Mouse (Mus musculus) erythroblast, embryonic 14.5 days (primary cell): ENCODE data around the gene Ccdc152. TPM values are rescaled to one million over a fixed set of nuclear protein-coding genes. Genes with fewer than 3 reads are reported as not detected.
"Not testable (repeated sequence)": the region's sequence is repeated elsewhere in the genome, so short reads cannot be mapped to it uniquely, and the experiment has no call there.

ENCODE experiments used
- H3K27me3 ChIP-seq: 2 replicates; pipeline ENCODE4 v1.6.1; 2012; ENCODE audit warnings: inconsistent platforms; ENCODE audit not compliant: control insufficient read depth
- H3K36me3 ChIP-seq: 2 replicates; pipeline ENCODE4 v1.6.1; 2012; ENCODE audit warnings: mild to moderate bottlenecking, inconsistent platforms; ENCODE audit not compliant: control insufficient read depth
- H3K4me1 ChIP-seq: 2 replicates; pipeline ENCODE4 v1.6.1; 2012; ENCODE audit warnings: inconsistent platforms; ENCODE audit not compliant: control insufficient read depth
- H3K4me3 ChIP-seq: replicated peaks from 2 replicates; pipeline ENCODE3; 2012; ENCODE audit warnings: moderate library complexity, mild to moderate bottlenecking, inconsistent platforms
- H3K9me3 ChIP-seq: 2 replicates; pipeline ENCODE4 v1.6.1; 2012; ENCODE audit warnings: low read length, inconsistent platforms, mixed read lengths; ENCODE audit not compliant: control insufficient read depth
- GATA1 ChIP-seq: IDR thresholded peaks from 2 replicates; pipeline ENCODE4 v1.6.1; 2012; ENCODE audit warnings: low read length, inconsistent platforms, mixed read lengths
- TAL1 ChIP-seq: IDR thresholded peaks from 3 replicates; pipeline ENCODE4 v1.6.1; 2012; ENCODE audit warnings: low read length, inconsistent platforms, mixed read lengths
- polyA plus RNA-seq: library from polyadenylated mRNA; stranded (reverse); fragments of >175 nt; gene quantifications from 2 replicates; pipeline ENCODE4 v1.2.3, GENCODE M21; 2012

Gene Ccdc152
- polyA plus RNA-seq, 1 experiment, result not detected

GRCm38 (mm10) chr15:3250620-3251019 lies 52.7 kb downstream of the Ccdc152 start:
- Histone ChIP-seq H3K4me3 (no peak overlapping the region), H3K27me3 (no peaks in the 10 kb centered on the region), H3K36me3 (no peaks in the 10 kb centered on the region), H3K4me1 (no peaks in the 10 kb centered on the region), H3K9me3 (peaks cover 2% of the 10 kb centered on the region; the same call in 1 of the 2 replicates)
- no peak for TF ChIP-seq TAL1
- no peak for TF ChIP-seq GATA1

GRCm38 (mm10) chr15:3245036-3245435 lies 58.3 kb downstream of the Ccdc152 start:
- not testable (repeated sequence) for H3K4me3 ChIP-seq, H3K9me3 ChIP-seq, H3K4me1 ChIP-seq, H3K36me3 ChIP-seq, H3K27me3 ChIP-seq

DNA sequence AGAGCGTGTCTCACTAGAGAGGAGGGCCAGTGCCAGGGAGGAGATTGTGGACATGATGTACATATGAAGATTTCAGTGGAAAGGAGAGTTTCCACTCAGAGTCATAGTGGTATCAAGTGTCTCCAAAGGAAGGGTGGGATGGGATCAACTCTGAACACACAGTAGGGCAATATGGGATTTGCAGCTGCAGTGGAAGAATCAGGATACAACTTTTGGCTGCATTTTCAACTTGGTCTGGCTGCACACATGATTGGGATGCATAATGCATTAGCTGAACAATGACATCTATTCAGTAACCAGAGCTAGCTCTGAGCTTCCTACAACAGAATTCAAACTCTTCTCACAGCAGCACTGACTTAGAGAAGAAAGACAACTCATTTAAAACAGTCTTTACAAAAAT lies 65.4 kb downstream of the Ccdc152 start:
- no peaks in the 10 kb centered on the region for H3K4me1 ChIP-seq
- no peaks in the 10 kb centered on the region for H3K36me3 ChIP-seq
- no peaks in the 10 kb centered on the region for H3K27me3 ChIP-seq
- TF ChIP-seq GATA1 (no peak), TAL1 (no peak)
- H3K4me3 ChIP-seq, result no peak overlapping the region
- H3K9me3 ChIP-seq, result no peaks in the 10 kb centered on the region

DNA sequence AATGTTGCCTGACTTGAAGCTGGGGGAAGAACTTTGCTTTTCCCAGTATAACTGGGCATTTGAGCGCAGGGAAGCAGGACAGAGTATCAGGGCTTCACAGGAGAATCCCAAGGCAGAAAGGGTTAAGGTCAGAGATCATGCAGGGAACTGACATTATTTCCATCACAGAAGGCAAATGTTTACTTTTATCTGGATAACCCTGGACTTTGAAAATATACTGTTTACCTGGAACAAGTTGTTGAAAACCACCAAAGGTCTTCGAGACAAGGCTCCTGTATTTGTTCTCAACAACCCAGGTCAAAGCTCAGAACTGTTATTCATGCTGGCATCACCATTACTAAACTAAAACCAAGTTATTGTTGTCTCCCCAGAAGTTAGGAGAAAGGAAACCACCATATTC lies 67.0 kb downstream of the Ccdc152 start:
- TF ChIP-seq GATA1 (no peak), TAL1 (no peak)
- H3K27me3 ChIP-seq, result no peaks in the 10 kb centered on the region
- H3K36me3 ChIP-seq, result no peaks in the 10 kb centered on the region
- no peak overlapping the region for H3K4me3 ChIP-seq
- H3K4me1 ChIP-seq, result no peaks in the 10 kb centered on the region
- H3K9me3 ChIP-seq, result no peaks in the 10 kb centered on the region

DNA sequence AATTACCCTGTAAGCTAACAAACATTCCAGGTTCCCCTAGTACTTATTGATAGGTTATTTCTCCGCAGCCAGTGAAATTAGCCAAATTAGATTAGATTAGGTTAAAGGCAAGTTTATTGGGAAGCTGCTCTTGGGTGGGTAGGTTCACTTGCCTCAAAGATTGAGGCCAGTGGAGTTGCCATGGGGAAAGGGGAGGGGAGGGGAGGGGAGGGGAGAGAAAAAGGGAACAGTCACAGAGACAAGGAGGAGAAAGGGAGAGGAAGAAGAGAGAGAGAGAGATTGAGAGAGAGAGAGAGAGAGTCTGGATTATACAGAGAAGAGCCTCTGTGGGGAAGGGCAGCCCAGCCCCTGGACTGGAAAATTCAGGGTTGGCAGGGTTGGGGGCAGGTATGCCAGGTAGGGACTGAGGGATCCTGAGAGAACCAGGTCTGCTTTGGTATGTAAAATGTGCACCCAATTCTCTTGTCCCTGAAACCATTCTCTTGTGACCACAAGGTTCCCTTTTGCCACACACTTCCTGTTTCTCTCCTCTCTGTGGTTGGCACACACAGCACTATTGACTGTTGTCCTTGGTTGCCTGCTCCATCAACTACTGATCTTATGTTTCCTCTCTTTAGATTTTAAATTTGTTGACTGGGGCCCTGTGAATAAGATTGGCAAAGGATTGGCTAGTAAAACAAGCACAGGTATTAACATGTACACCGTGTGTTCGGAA lies 69.3 kb downstream of the Ccdc152 start:
- Histone ChIP-seq H3K27me3 (no peaks in the 10 kb centered on the region), H3K9me3 (no peaks in the 10 kb centered on the region), H3K36me3 (no peaks in the 10 kb centered on the region), H3K4me1 (no peaks in the 10 kb centered on the region), H3K4me3 (no peak overlapping the region)
- TF ChIP-seq TAL1 (no peak), GATA1 (no peak)

DNA sequence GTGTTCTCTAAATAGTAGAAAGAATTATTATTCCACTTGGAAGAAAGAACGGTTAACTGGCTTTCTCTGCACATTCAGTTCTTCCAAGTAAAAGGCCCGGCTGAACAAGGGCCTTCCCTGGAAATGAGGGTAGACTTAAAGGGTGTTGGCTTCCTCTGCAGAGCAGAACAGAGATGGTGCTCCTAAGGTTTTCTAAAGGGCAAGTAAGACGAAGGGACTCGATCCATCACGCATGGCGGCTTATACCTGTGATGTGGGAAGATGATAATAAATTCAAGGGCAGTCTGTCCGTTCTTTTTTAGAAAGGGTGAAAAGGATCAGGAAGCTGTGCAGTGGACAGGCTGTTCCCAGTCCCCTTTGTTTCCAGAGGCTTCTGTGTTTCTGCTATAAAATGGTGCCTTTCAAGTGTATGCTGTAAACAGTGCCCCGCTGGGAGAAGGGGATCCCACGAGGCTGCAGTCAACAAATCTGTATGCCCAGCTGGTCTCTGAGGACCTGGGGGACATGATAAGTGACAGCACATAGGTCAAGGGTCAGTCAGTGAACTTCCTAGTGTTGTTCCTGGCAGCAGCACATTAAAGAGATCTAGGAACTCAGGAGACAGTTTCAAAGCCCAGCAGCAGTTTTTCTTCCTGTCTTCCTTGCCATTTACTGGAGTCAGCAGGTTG lies 71.0 kb downstream of the Ccdc152 start:
- no peaks in the 10 kb centered on the region for H3K4me1 ChIP-seq
- no peaks in the 10 kb centered on the region for H3K36me3 ChIP-seq
- no peaks in the 10 kb centered on the region for H3K9me3 ChIP-seq
- no peak overlapping the region for H3K4me3 ChIP-seq
- TF ChIP-seq GATA1, result no peak
- TF ChIP-seq TAL1, result no peak
- H3K27me3 ChIP-seq, result no peaks in the 10 kb centered on the region

GRCm38 (mm10) chr15:3231004-3231403 lies 72.3 kb downstream of the Ccdc152 start:
- no peaks in the 10 kb centered on the region for H3K36me3 ChIP-seq
- no peak for TF ChIP-seq TAL1
- TF ChIP-seq GATA1, result no peak
- H3K9me3 ChIP-seq, result no peaks in the 10 kb centered on the region
- no peaks in the 10 kb centered on the region for H3K27me3 ChIP-seq
- H3K4me1 ChIP-seq, result no peaks in the 10 kb centered on the region
- no peak overlapping the region for H3K4me3 ChIP-seq

Other genes starting within 250 kb of the Ccdc152 start
- 0.26 and 0.56 TPM in 2 replicates for gene Selenop, start 35.0 kb downstream of the Ccdc152 start, polyA plus RNA-seq